Mouse (Mus musculus): ENCODE measurements at regions not wholly inside any gene's neighbourhood (a gene's known extent, or its start where the extent isn't known, plus 50 kb on each side); places are given as distances from the start of the nearest gene placed in this dataset.

DNA sequence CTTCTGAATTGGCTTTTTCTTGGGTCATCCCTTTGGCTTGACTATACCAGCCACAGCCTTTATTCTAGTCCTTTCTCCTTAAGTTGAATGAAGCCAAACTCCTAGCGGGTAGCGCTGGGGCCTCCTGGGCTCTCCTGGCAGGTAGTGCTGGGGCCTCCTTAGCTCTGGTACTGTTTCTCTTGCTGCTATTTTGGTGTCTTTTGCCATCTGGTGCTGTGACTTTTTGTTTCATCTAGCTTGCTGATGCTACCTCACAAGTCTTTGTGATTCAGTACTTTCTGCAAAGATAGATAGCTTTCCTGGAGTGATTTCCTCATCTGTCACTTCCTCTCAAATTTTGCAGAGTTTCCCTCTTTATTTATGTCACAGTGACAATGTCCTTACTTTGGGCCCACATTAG is 90.1 kb downstream of the Tmem200c start:
- no peak for DNase-seq (ENCODE audit: low spot score in 2 of 2)

DNA sequence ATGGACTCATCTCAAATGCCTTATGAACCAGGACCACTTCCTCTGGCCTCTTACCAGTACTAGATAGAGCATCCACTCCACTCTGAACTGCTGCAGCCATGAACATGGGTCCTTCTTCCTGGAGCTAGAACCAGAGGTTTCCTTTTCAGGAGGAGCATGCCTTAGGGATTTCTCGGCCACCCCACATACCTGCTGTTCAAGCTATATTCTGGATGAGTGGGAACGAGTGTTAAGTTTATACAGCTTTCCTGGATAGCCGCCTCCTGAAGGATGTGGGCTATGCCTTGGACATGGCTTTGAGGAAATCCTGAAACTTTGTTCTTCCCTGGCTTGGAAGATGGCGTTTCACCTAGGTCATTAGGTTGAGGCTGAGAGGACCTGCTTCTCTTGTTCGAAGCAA is 91.8 kb downstream of the Tmem200c start:
- DNase-seq (ENCODE audit: low spot score in 2 of 2), result no peak

DNA sequence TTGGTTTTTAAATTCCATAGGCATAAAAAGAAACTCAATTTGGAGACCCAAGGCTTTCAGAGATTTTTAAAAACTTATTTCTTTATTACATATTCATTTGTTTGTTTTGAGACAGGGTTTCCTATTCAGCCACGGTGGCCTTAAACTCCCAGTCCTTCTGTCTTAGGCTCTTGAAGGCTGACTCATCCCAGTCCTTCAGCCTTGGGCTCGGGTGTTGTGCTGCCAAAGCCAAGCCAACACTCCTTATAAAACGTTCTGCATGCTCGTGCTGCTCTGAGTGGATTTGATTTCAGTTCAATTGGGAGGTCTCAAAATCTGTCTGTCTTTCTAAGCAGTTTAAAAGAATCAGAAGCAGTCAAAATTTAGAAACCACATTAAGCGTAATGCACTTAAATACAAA is 96.8 kb downstream of the Tmem200c start:
- DNase-seq (ENCODE audit: low spot score in 2 of 2), result no peak

DNA sequence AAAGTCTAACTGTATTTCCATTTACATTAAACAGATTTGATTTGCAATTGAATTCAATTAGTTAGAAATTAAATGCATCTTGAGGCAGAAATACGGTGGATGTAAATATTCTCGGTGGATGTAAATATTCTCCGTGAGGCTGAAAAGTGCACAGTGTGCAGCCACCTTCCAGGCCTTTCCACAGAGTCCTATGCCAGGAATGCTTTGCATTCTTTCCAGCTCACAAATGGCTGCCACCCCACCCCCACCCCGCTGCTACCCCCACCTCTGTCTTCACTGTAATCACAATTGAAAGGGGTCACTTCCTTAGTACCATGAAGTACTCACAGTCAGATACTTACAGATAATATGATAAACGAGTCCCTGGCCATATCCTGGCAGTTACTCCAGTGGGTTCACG is 101.0 kb downstream of the Tmem200c start:
- DNase-seq (ENCODE audit: low spot score in 2 of 2), result no peak

DNA sequence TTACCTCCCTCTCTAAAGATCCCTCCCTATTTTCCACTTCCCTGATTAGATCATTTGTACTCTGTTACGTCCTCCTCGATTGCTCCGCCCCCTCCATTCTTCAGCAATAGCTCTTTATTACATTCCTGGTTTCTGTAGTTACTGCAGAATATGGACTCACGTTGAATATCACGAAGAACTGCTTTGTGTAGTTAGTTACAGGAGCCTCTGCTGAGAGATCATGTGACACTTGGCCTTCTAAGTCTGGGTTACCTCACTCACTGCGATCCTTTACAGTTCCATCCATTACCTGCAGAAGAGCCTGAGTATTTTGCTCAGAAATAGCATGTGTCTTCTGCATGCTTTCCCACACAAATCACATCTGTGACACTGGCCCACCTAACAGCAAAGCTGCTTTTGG is 102.3 kb downstream of the Tmem200c start:
- DNase-seq (ENCODE audit: low spot score in 2 of 2), result no peak

DNA sequence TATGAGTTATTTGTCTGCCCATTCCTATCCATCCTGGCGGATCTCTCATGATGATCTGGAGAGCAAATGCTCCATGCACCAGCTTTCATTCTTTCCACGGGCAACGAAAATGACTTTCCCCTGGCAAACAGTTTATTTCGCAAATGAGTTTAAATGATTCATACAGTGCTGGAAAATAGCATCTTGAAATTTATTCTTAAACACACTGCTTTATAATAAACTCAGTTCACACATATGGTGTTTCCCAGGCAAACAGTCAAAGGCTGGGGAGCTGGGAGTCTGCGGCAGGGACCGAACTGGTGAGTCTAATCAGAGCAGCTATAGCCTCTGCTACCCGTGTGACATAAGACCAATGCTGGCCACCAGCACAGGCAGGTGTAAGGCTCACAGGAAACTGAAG is 106.8 kb downstream of the Tmem200c start:
- DNase-seq (ENCODE audit: low spot score in 2 of 2), result peak in 1 of 2 experiments; percentile 13

DNA sequence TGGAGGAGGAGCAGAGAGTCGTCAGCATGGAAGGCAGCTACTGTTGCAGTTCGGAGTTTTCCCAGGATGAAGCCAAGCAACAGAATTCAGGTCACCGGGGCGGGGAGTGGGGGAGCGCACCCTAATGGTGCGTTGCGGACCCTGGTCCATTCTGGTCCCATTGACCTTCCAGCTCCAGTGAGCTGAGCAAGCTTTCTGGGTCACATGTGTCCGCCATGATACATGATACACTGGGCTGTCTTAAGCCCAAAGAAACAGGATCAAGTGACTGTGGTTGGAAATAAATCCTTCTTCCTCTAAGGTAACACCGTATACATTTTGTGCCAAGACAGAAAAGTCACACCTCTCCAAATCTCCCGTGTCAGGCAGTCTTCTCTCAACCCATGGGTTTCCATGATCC is 107.6 kb downstream of the Tmem200c start:
- DNase-seq (ENCODE audit: low spot score in 2 of 2), result no peak

DNA sequence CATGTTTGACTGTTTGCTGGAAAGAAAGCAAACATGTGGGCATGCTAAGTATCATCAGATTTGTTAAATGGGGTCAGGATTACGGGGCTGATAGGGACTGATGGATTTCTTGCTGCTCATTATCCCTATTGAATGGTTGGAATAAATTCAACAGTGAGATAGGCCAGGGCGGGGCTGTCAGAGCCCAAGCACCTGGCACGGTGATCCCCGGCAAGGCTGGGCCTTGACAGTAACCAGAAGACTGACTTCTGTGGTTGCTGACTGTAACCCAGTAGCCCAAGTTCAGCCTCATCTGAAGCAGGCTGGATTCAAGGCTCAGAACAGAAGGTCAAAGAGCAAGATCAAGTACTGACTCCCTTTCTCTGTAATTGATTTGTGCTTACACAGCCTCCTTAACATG is 109.6 kb downstream of the Tmem200c start:
- DNase-seq (ENCODE audit: low spot score in 2 of 2), result no peak

DNA sequence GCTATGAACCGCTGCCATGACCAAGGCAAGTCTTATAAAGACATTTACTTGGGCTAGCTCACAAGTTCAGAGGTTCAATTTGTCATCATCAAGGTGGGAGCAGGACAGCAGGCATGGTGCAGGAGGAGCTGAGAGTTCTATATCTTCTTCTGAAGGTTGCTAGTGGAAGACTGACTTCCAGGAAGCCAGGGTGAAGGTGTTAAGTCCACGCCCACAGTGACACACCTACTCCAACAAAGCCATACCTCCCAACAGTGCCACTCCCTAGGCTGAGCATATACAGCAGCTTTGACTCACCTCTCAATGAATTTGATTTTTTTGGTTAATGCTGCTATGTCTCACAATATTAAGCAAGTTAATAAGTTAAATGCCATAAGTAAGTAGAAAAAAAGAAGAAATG is 119.2 kb upstream of the Epb41l3 start:
- DNase-seq (ENCODE audit: low spot score in 2 of 2), result no peak

DNA sequence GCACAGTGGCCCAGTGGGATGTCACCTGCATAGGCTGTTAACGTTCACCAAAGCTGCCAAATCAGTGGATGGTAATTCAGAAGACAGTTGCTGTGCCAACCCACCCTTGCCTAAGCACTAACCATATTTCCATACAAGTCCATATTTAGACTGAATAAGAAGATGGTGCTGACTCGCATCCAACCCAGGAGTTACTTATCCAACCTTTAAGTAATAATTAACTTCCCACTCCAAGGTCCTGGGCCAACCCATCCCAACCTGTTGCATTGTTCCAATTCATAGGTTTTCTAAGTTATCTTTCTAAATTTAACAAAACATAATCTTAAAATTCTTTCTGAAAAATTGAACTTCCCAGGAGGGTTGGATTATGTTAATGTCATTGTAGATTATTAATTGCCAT is 114.3 kb upstream of the Epb41l3 start:
- no peak for DNase-seq (ENCODE audit: low spot score in 2 of 2)

DNA sequence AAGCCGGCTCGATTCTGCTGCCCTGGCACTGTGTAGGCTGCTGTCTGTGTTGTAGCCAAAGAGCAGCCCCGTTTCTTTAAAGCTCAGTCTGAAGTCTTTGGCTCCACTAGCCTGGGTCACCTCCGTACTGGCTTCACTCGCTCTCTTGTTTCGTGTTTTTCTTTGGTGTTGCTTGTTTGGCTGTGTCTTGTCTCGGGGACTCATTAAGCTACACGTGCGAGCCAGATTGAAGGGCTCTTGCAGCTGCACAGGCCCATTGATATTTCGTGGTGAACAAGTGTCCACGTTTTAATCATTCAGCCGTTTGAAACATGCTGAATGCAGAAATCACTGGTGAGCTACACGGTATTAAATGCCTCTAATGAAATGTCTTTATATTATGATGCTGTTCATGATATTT is 99.9 kb upstream of the Epb41l3 start:
- no peak for DNase-seq (ENCODE audit: low spot score in 2 of 2)

DNA sequence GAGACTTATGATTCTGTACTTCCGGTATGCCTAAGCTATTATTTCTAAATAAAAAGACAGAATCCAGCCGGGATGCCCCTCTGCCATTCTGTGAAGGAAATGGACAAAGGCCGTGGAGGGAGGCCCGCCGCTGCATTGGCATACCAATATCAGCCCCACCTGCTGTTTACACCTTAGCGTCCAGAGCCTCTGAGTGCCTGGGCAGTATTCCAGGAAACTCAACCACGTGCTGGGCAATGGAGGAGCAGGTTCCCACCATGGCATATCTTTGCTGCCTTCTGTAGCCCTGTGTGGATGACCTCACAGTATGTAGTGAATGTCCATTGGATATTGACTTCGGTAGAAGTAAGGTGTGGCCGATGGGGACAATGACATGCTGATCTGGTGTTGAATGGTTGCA is 97.3 kb upstream of the Epb41l3 start:
- DNase-seq (ENCODE audit: low spot score in 2 of 2), result no peak

DNA sequence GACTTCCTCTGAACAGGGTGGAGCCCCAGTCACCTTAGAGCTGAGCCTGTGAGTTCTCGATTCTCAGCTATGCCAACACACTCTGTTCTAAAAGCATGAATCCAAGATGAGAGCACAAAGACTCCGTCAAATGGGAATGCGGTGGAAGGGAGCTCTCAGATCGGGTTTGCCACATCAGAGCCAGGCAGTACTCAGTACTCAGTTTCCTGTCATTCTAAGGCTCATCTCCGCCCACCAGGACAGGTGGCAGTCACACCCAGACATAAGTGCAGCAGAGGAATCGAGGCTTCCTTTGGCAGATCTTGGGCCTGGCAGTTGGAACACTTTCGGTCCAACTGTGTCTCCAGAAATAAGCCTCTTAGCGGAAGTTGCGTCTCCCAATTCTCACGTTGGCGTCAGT is 94.4 kb upstream of the Epb41l3 start:
- DNase-seq (ENCODE audit: low spot score in 2 of 2), result peak in 1 of 2 experiments; percentile 13

DNA sequence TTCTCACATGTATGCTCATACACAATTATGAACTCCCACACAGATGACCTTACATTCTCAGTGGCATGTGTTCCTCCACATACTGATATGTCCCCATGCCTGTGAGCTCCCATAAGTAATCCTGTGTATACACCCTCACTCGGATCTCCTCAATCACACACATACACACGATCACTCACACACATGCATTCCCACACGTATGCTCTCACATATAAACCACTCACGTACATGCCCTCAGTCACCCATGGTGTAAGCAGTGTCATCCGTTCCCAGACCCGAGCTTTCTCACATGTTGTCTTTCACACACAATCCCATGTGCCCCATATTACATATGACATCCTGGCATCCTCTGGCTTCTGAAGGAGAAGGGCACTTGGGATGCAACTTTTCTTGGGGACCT is 93.4 kb upstream of the Epb41l3 start:
- DNase-seq (ENCODE audit: low spot score in 2 of 2), result no peak

DNA sequence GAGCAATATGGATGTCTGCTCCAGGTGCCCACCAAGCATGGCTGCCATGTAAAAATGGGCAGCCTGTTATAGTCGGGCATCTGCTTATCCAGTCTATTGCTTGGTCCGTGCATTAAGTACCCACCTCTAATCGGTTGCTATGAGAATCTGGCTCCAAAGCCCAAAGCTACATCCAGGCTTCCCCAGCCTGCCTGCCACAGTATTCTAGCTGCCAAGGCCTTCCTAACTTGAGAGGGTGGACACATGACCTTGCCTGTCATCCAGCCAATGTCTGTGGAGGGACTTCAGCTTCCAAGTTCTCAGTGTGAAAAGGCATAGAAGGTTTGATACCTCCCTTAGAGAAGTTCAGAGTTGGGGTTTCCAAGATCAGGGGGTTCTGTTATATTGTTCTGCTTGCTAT is 75.6 kb upstream of the Epb41l3 start:
- DNase-seq (ENCODE audit: low spot score in 2 of 2), result peak in 1 of 2 experiments; percentile 9

DNA sequence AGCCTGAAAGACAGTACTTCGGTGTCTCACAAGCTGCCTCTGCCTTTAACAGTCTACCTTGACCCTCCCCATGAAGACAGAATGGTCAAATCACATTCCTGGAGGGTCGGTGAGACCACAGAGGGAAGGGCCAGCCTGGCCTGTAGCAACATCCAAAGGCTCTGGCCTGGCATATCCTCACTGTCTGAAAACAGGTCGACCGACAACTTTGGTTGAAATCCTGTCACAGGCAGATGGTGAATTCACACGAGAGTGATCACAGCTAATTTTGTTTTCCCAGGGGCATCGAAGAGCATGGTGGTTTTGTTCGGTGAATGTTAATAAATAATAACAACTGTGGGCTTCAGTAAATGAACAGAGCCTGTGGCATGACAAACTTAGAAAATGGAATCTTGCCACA is 71.4 kb upstream of the Epb41l3 start:
- DNase-seq (ENCODE audit: low spot score in 2 of 2), result no peak

DNA sequence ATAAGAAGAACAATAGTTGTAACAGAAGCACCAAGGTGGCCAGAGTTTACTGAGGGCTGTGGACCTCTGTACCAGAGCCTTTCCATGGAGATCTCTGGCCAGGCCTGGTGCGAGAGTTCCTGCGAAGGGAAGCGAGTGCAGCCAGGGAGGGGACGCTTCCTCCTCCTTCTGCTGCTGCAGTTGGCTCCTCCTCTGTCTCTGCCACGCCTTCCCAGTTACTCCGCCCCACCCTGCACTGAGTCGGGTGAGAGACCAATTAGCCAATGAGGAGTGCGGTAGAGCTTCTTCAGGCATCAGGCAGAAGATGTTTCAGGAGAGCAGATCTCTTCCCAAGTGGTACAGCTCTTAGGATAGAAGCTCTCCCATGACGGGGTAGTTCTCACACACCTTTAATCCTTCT is 69.2 kb upstream of the Epb41l3 start:
- no peak for DNase-seq (ENCODE audit: low spot score in 2 of 2)

Measured in layer of hippocampus, postnatal 14 days (tissue).